Mouse (Mus musculus) neural tube, embryonic 10.5 days (tissue): Measurements from ENCODE around the gene Dnaja1.

ENCODE experiments used
- DNase-seq: peaks from one replicate; pipeline ENCODE4 v3.0.0-alpha.2; 2017; ENCODE audit warnings: low spot score; ENCODE audit errors: extremely low spot score

Gene Dnaja1

GRCm38 (mm10) chr4:40735351-40735750, 13.4 kb downstream of the Dnaja1 start:
- no peak for DNase-seq

GRCm38 (mm10) chr4:40757157-40757779, 35.3 kb downstream of the Dnaja1 start:
- no peak for DNase-seq

GRCm38 (mm10) chr4:40757780-40758420, 36.0 kb downstream of the Dnaja1 start, which contains the start of gene Smu1:
TSS of gene Smu1 (minus strand) at chr4:40757923.
- DNase-seq, result peak; percentile 98

- no peak for DNase-seq
These were observed 37.9 kb downstream of the Dnaja1 start for GRCm38 (mm10) chr4:40759876-40760275.

- peak; percentile 77 for DNase-seq
These were observed 52.6 kb downstream of the Dnaja1 start for GRCm38 (mm10) chr4:40774279-40775259.

GRCm38 (mm10) chr4:40776416-40776815, 54.5 kb downstream of the Dnaja1 start:
- DNase-seq, result no peak

GRCm38 (mm10) chr4:40777116-40777515, 55.2 kb downstream of the Dnaja1 start:
- no peak for DNase-seq

- no peak for DNase-seq
These were observed 56.7 kb downstream of the Dnaja1 start for GRCm38 (mm10) chr4:40778656-40779055.

- no peak for DNase-seq
These were observed 59.2 kb downstream of the Dnaja1 start for GRCm38 (mm10) chr4:40781143-40781542.

- DNase-seq, result no peak
These were observed 60.0 kb downstream of the Dnaja1 start for GRCm38 (mm10) chr4:40781797-40782495.

GRCm38 (mm10) chr4:40783049-40783448, 61.1 kb downstream of the Dnaja1 start:
- DNase-seq, result no peak

- DNase-seq, result no peak
These were observed 62.7 kb downstream of the Dnaja1 start for GRCm38 (mm10) chr4:40784556-40785169.

GRCm38 (mm10) chr4:40785620-40786166, 63.7 kb downstream of the Dnaja1 start:
- DNase-seq, result no peak

- DNase-seq, result no peak
These were observed 64.6 kb downstream of the Dnaja1 start for GRCm38 (mm10) chr4:40786578-40786977.
